Mouse (Mus musculus) CH12.LX (cell line): ENCODE data around the gene Znfx1. TPM values are rescaled to one million over a fixed set of nuclear protein-coding genes. Genes with fewer than 3 reads are reported as not detected.

Experiments
- DNase-seq: peaks from one replicate; pipeline ENCODE4 v3.0.0-alpha.2; 2013; ENCODE audit errors: extremely low read depth
- H3K27ac ChIP-seq: 2 replicates; pipeline ENCODE4 v1.5.1; 2012; ENCODE audit warnings: low read depth, mild to moderate bottlenecking, control low read depth, moderate library complexity; ENCODE audit not compliant: insufficient read depth
- H3K27me3 ChIP-seq: replicated peaks from 2 replicates; pipeline ENCODE3; 2012; ENCODE audit warnings: inconsistent platforms
- H3K36me3 ChIP-seq, 2 experiments: replicated peaks in 1 of 2; 2 replicates each; pipeline versions ENCODE3 to v1.6.1; 2012; ENCODE audit warnings: inconsistent platforms in 1 of 2, low read length in 1 of 2, mild to moderate bottlenecking in 1 of 2, mixed read lengths in 1 of 2, moderate library complexity in 1 of 2; ENCODE audit not compliant: control insufficient read depth in 1 of 2, insufficient read depth in 1 of 2
- H3K4me1 ChIP-seq, 2 experiments: 2 replicates each; pipeline ENCODE4 v1.6.1; 2012; ENCODE audit warnings: inconsistent platforms in 1 of 2, moderate library complexity in 1 of 2; ENCODE audit not compliant: insufficient read depth in 2 of 2, control insufficient read depth in 1 of 2
- H3K4me2 ChIP-seq: 2 replicates; pipeline ENCODE4 v1.6.1; 2012; ENCODE audit warnings: low read depth, mild to moderate bottlenecking, control low read depth; ENCODE audit not compliant: poor library complexity, insufficient read depth, severe bottlenecking
- H3K4me3 ChIP-seq, 3 experiments: fragments of 150-350 bp in 1 of 3; sonication (generic) in 1 of 3; replicated peaks in 1 of 3; 2 replicates each; pipeline versions ENCODE3 to v1.5.1; 2011 to 2012; ENCODE audit warnings: low read depth in 2 of 3, low read length in 2 of 3, mild to moderate bottlenecking in 2 of 3, moderate library complexity in 2 of 3, control low read depth in 1 of 3, improper control_type of control experiment in 1 of 3, inconsistent platforms in 1 of 3, mixed read lengths in 1 of 3; ENCODE audit not compliant: poor library complexity in 1 of 3
- H3K79me2 ChIP-seq: replicated peaks from 2 replicates; pipeline ENCODE4 v1.6.1; 2012; ENCODE audit warnings: mild to moderate bottlenecking, moderate library complexity; ENCODE audit not compliant: control insufficient read depth, poor library complexity, insufficient read depth, severe bottlenecking; ENCODE audit errors: extremely low read depth
- H3K9ac ChIP-seq: 2 replicates; pipeline ENCODE4 v1.6.1; 2012; ENCODE audit warnings: low read depth, mild to moderate bottlenecking, control low read depth, moderate library complexity; ENCODE audit not compliant: insufficient read depth
- H3K9me3 ChIP-seq: replicated peaks from 2 replicates; pipeline ENCODE3; 2012; ENCODE audit warnings: low read length, inconsistent platforms, mixed read lengths
- BHLHE40 ChIP-seq: IDR thresholded peaks from 2 replicates; pipeline ENCODE4 v1.6.1; 2011; ENCODE audit warnings: mild to moderate bottlenecking, low read depth, low read length, improper control_type of control experiment
- CTCF ChIP-seq, 2 experiments: IDR thresholded peaks in 1 of 2; conservative IDR thresholded peaks in 1 of 2; 2 replicates each; pipeline ENCODE4 v1.5.1; 2011 to 2012; ENCODE audit warnings: low read depth in 2 of 2, low read length in 2 of 2, improper control_type of control experiment in 1 of 2, inconsistent platforms in 1 of 2, mild to moderate bottlenecking in 1 of 2, moderate library complexity in 1 of 2
- ELF1 ChIP-seq: IDR thresholded peaks from 2 replicates; pipeline ENCODE4 v1.6.1; 2014; ENCODE audit warnings: low read depth, mild to moderate bottlenecking, inconsistent platforms, low read length, improper control_type of control experiment
- ETS1 ChIP-seq: conservative IDR thresholded peaks from 2 replicates; pipeline ENCODE4 v1.6.1; 2012; ENCODE audit warnings: low read depth, mild to moderate bottlenecking, inconsistent platforms, low read length, improper control_type of control experiment, moderate library complexity
- MAFK ChIP-seq: IDR thresholded peaks from 2 replicates; pipeline ENCODE4 v1.6.1; 2011; ENCODE audit warnings: low read length, improper control_type of control experiment; ENCODE audit not compliant: insufficient replicate concordance
- MAX ChIP-seq: IDR thresholded peaks from 2 replicates; pipeline ENCODE4 v1.6.1; 2011; ENCODE audit warnings: low read length, improper control_type of control experiment
- MEF2A ChIP-seq: IDR thresholded peaks from 2 replicates; pipeline ENCODE4 v1.6.1; 2014; ENCODE audit warnings: low read depth, mild to moderate bottlenecking, inconsistent platforms, low read length, improper control_type of control experiment, borderline replicate concordance
- NRF1 ChIP-seq: IDR thresholded peaks from 2 replicates; pipeline ENCODE4 v1.6.1; 2014; ENCODE audit warnings: low read depth, mild to moderate bottlenecking, inconsistent platforms, low read length, improper control_type of control experiment, moderate library complexity
- PAX5 ChIP-seq: IDR thresholded peaks from 2 replicates; pipeline ENCODE4 v1.6.1; 2012; ENCODE audit warnings: low read length, inconsistent platforms, mixed read lengths
- POLR2A ChIP-seq: IDR thresholded peaks from 2 replicates; pipeline ENCODE4 v1.6.1; 2011; ENCODE audit warnings: low read depth, mild to moderate bottlenecking, improper control_type of control experiment, low read length
- TBP ChIP-seq: conservative IDR thresholded peaks from 2 replicates; pipeline ENCODE4 v1.6.1; 2011; ENCODE audit warnings: low read depth, low read length, improper control_type of control experiment
- TCF12 ChIP-seq: IDR thresholded peaks from 2 replicates; pipeline ENCODE4 v1.6.1; 2014; ENCODE audit warnings: low read depth, mild to moderate bottlenecking, inconsistent platforms, low read length, improper control_type of control experiment
- UBTF ChIP-seq: IDR thresholded peaks from 2 replicates; pipeline ENCODE4 v1.6.1; 2012; ENCODE audit warnings: low read depth, mild to moderate bottlenecking, inconsistent platforms, low read length, improper control_type of control experiment, moderate library complexity
- USF2 ChIP-seq: conservative IDR thresholded peaks from 2 replicates; pipeline ENCODE4 v1.6.1; 2011; ENCODE audit warnings: low read depth, low read length, improper control_type of control experiment
- ZNF384 ChIP-seq: IDR thresholded peaks from 2 replicates; pipeline ENCODE4 v1.6.1; 2012; ENCODE audit warnings: low read depth, low read length, improper control_type of control experiment, inconsistent platforms
- dilution Hi-C: fragments of 300-500 bp; cut with MboI; formaldehyde crosslinking; loops from 2 replicates; pipeline ENCODE4 v1.14.3; 2020; ENCODE audit warnings: low sequenced_read_pairs; ENCODE audit not compliant: extremely low pct_unique_long_range_greater_than_20kb, extremely low pct_ligation_motif_present
- in situ Hi-C: fragments of 300-500 bp; cut with MboI; formaldehyde crosslinking; loops from 3 replicates; pipeline ENCODE4 v1.14.3; 2019; ENCODE audit warnings: low sequenced_read_pairs, low pct_ligation_motif_present, low pct_unique_long_range_greater_than_20kb, mixed read lengths
- polyA plus RNA-seq: library from polyadenylated mRNA; unstranded; fragments of >175 nt; gene quantifications from 2 replicates; pipeline ENCODE4 v1.2.1, GENCODE M21; 2012; ENCODE audit warnings: low read depth; ENCODE audit not compliant: insufficient read length
- total RNA-seq, 2 experiments: library from RNA; depleted of rRNA; stranded (reverse); fragments of 300-350 nt in 1 of 2; fragments of >200 nt in 1 of 2; gene quantifications; 2 replicates each; pipeline ENCODE4 v1.2.3; 2012 to 2014

The Znfx1 gene
- total and polyA plus RNA-seq, 3 experiments, result 5.1 to 9.0 (median 8.1) TPM

GRCm38 (mm10) chr2:167079535-167080257 lies 16.9 kb upstream of the Znfx1 start:
- in situ Hi-C loops (no loop called here), dilution Hi-C loops (no loop called here)
- Histone ChIP-seq H3K4me3 (no peak overlapping the region), H3K27me3 (peaks cover 15% of the 10 kb centered on the region), H3K27ac (no peak overlapping the region), H3K9ac (no peak overlapping the region), H3K9me3 (peaks cover 5% of the 10 kb centered on the region), H3K4me2 (no peak overlapping the region), H3K36me3 (no peaks in the 10 kb centered on the region), H3K4me1 (peaks cover 22 to 47% of the 10 kb centered on the region in 2 experiments), H3K79me2 (no peaks in the 10 kb centered on the region)
- no peak for TF ChIP-seq CTCF (conservative IDR thresholded peaks at IDR 0.05 in 1 of 2, IDR thresholded peaks at IDR 0.05 in 1 of 2; ENCODE audit: low read depth in 2 of 2, low read length in 2 of 2)
- no peak for DNase-seq

- Histone ChIP-seq H3K9ac (no peak overlapping the region), H3K79me2 (no peaks in the 10 kb centered on the region), H3K27ac (no peak overlapping the region), H3K27me3 (peaks cover 15% of the 10 kb centered on the region), H3K4me3 (no peak overlapping the region), H3K4me1 (peaks cover 22 to 47% of the 10 kb centered on the region in 2 experiments), H3K36me3 (no peaks in the 10 kb centered on the region), H3K9me3 (peaks cover 5% of the 10 kb centered on the region), H3K4me2 (no peak overlapping the region)
- no peak for TF ChIP-seq CTCF (conservative IDR thresholded peaks at IDR 0.05 in 1 of 2, IDR thresholded peaks at IDR 0.05 in 1 of 2; ENCODE audit: low read depth in 2 of 2, low read length in 2 of 2)
- TF ChIP-seq NRF1, result no peak
- TF ChIP-seq MAX, result no peak
- no peak for TF ChIP-seq TCF12
- no peak for TF ChIP-seq MEF2A
- TF ChIP-seq TBP, result no peak
- TF ChIP-seq ETS1, result no peak
- TF ChIP-seq USF2, result no peak
- no peak for TF ChIP-seq UBTF
- TF ChIP-seq PAX5, result no peak
- TF ChIP-seq ZNF384, result no peak
- TF ChIP-seq BHLHE40, result no peak
- TF ChIP-seq POLR2A, result no peak
- DNase-seq, result no peak
- in situ Hi-C loops, result no loop called here
- dilution Hi-C loops, result no loop called here
These were observed 16.2 kb upstream of the Znfx1 start for GRCm38 (mm10) chr2:167078931-167079495.

GRCm38 (mm10) chr2:167078486-167078885 lies 15.7 kb upstream of the Znfx1 start:
- TF ChIP-seq MAFK (no peak), ELF1 (0 out of 2 replicates have a peak, but pooled peaks have one; percentile 12)
- Histone ChIP-seq H3K9me3 (peaks cover 5% of the 10 kb centered on the region), H3K4me1 (peaks cover 22 to 47% of the 10 kb centered on the region in 2 experiments), H3K9ac (no peak overlapping the region), H3K36me3 (no peaks in the 10 kb centered on the region), H3K79me2 (no peaks in the 10 kb centered on the region), H3K4me2 (no peak overlapping the region), H3K27ac (no peak overlapping the region), H3K27me3 (peaks cover 15% of the 10 kb centered on the region), H3K4me3 (no peak overlapping the region)
- no peak for DNase-seq
- in situ Hi-C loops (no loop called here), dilution Hi-C loops (no loop called here)
